Mouse (Mus musculus) hindbrain, embryonic 11.5 days (tissue): Measurements from ENCODE around the gene Zfp131. TPM values are rescaled to one million over a fixed set of nuclear protein-coding genes. Genes with fewer than 3 reads are reported as not detected.

Source experiments
- ATAC-seq: fragments of 200-750 bp; cut with Nextera tagmentation; 2 replicates; pipeline ENCODE4 v1.8.0; 2017; ENCODE audit warnings: mild to moderate bottlenecking, moderate TSS enrichment, moderate library complexity; ENCODE audit not compliant: low FRiP score
- DNase-seq: peaks from one replicate; pipeline ENCODE4 v3.0.0-alpha.2; 2015; ENCODE audit warnings: low spot score
- H3K27ac ChIP-seq: fragments of 300-500 bp; sonication (generic); 2 replicates; pipeline ENCODE4 v1.5.1; 2014; ENCODE audit warnings: mild to moderate bottlenecking, low read depth, low read length
- H3K27me3 ChIP-seq: fragments of 300-500 bp; sonication (generic); 2 replicates; pipeline ENCODE4 v1.6.1; 2014; ENCODE audit warnings: mild to moderate bottlenecking, low read length, moderate library complexity, mixed read lengths; ENCODE audit not compliant: control insufficient read depth, insufficient read depth
- H3K36me3 ChIP-seq: fragments of 300-500 bp; sonication (generic); 2 replicates; pipeline ENCODE4 v1.6.1; 2014; ENCODE audit warnings: mild to moderate bottlenecking, low read length, moderate library complexity, mixed read lengths; ENCODE audit not compliant: control insufficient read depth, insufficient read depth
- H3K4me1 ChIP-seq: fragments of 300-500 bp; sonication (generic); replicated peaks from 2 replicates; pipeline ENCODE4 v1.6.1; 2014; ENCODE audit warnings: low read length, mixed read lengths; ENCODE audit not compliant: control insufficient read depth, insufficient read depth
- H3K4me2 ChIP-seq: fragments of 300-500 bp; sonication (generic); replicated peaks from 2 replicates; pipeline ENCODE4 v1.6.1; 2014; ENCODE audit warnings: mild to moderate bottlenecking, low read depth, low read length
- H3K4me3 ChIP-seq: fragments of 300-500 bp; sonication (generic); 2 replicates; pipeline ENCODE4 v1.5.1; 2014; ENCODE audit warnings: low read depth, low read length
- H3K9ac ChIP-seq: fragments of 300-500 bp; sonication (generic); 2 replicates; pipeline ENCODE4 v1.6.1; 2014; ENCODE audit warnings: low read depth, low read length
- H3K9me3 ChIP-seq: fragments of 300-500 bp; sonication (generic); 2 replicates; pipeline ENCODE4 v1.6.1; 2016; ENCODE audit warnings: low read length; ENCODE audit not compliant: control insufficient read depth
- WGBS: fragments of 180-500 bp; shearing (Covaris S2); extraction: QIAGEN DNeasy Blood & Tissue Kit; methylation state at CpG from one replicate; pipeline ENCODE4 v1.1.7; 2014; 5-methylcytosine and 5-hydroxymethylcytosine counted together
- polyA plus RNA-seq: library from polyadenylated mRNA; unstranded; fragments of >200 nt; fragmentation: Nextera tagmentation; extraction: Ambion mirVana; gene quantifications from 2 replicates; pipeline ENCODE4 v1.2.1, GENCODE M21; 2014

The Zfp131 gene
- polyA plus RNA-seq, 1 experiment from 2014 or later, result 45.9 TPM

DNA sequence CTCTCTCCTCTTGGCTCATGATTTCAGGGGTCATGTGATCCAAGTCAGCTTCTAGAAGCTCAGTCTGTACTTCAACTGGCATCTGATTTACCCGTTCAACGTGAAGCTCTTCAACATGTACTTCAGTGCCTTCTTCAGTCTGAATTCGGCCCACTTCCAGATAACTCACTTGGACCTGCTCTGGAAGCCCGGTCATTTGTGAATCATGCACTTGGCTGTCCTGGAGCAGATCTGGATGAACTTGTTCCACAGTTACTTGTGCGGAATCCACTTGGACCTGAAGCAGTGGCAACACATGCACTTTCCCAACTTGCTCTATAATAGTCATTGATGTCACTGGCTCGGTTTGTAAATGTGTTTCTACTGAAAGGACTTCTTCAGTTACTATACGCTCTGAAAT is 24.2 kb downstream of the Zfp131 start:
- Histone ChIP-seq H3K27me3 (no peaks in the 10 kb centered on the region), H3K9ac (no peak overlapping the region), H3K36me3 (peaks cover 12% of the 10 kb centered on the region), H3K27ac (no peak overlapping the region), H3K9me3 (no peaks in the 10 kb centered on the region), H3K4me3 (no peak overlapping the region), H3K4me2 (no peak overlapping the region), H3K4me1 (no peaks in the 10 kb centered on the region)
- 92% methylated on average over 7 of the region's 7 CpGs for WGBS
- ATAC-seq (no peak), DNase-seq (no peak)

DNA sequence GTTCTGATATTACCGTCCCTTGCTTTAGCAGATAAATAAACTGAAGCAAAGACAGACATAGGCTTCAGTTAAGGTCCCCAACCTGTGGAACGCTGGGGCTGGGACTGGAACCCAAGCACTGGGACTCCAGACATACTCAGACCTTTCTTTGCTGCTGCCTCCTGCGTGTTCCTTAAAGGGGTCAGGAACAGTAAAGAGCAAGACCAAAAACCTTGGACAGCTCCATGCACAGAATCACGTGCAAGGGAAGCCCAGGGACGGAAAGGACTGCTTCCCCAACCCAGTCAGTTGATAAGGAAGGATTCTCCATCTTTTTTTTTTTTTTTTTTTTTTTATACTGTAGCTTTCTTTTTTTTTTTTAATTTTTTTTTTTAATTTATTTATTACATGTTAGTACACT is 33.9 kb downstream of the Zfp131 start:
- Histone ChIP-seq H3K4me1 (no peaks in the 10 kb centered on the region; the same call in 1 of the 2 replicates), H3K4me2 (no peak overlapping the region)

DNA sequence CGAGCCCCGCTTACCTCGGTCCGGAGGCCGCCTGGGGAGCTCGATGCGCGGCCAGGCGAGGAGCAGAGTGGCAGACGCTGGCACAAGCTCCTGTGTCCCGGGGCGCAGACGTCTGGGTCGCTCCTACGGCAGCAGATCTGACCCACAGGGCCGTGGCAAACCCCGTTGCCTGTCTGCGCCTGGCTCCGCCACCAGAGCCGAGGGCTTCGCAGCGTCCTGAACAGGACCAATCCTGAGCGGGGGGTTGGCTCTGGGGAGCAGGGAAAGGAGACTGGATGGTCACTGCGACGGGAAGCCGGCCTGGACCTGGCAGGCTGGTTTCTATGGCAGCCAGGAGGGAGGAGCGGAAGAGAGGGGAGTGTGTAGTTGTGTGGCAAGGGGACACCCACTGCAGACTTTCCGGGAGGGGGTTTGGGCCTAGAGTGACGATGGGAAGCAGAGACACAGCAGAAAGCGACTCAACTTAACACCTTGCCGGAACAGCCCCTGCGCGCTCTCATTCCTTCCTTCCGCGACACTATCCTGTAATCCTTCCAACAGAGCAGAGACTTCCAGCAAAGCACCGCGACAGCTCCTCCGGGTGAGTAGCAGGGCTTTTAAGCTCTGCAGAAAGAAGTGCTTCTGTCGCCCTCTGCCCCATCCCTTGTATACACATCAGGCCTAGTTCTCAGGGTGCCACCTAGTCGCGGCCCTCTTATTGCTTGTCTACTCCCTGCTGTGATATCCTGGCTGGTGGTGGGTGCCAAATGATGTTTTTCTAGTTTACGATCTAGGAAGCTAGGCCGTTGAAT is 34.8 kb downstream of the Zfp131 start, which contains the start of gene Nim1k:
TSS of gene Nim1k (minus strand) at position 202 of the 791 bp plus-strand sequence.
- peak within 1 kb of the TSS; percentile 73 for H3K9ac ChIP-seq
- H3K9me3 ChIP-seq, result no peaks in the 10 kb centered on the region
- no peaks in the 10 kb centered on the region; the same call in 1 of the 2 replicates for H3K4me1 ChIP-seq
- DNase-seq, result peak; percentile 81
- H3K36me3 ChIP-seq, result no peaks in the 10 kb centered on the region
- peak; percentile 93 for ATAC-seq
- H3K27me3 ChIP-seq, result no peaks in the 10 kb centered on the region
- 0 out of 2 replicates have a peak within 1 kb of the TSS, but pooled peaks have one; percentile 47 for H3K27ac ChIP-seq
- peak within 1 kb of the TSS; percentile 95 for H3K4me2 ChIP-seq
- H3K4me3 ChIP-seq, result peak within 1 kb of the TSS; percentile 61
- 2% methylated on average over 43 of the region's 43 CpGs for WGBS

More for the DNA sequence above, 33.9 kb downstream of the Zfp131 start:
- Histone ChIP-seq H3K36me3 (no peaks in the 10 kb centered on the region), H3K4me3 (no peak overlapping the region), H3K27ac (no peak overlapping the region), H3K27me3 (no peaks in the 10 kb centered on the region), H3K9ac (no peak overlapping the region), H3K9me3 (no peaks in the 10 kb centered on the region)
- no peak for ATAC-seq
- WGBS, result 32% methylated on average over 5 of the region's 5 CpGs
- DNase-seq, result no peak

DNA sequence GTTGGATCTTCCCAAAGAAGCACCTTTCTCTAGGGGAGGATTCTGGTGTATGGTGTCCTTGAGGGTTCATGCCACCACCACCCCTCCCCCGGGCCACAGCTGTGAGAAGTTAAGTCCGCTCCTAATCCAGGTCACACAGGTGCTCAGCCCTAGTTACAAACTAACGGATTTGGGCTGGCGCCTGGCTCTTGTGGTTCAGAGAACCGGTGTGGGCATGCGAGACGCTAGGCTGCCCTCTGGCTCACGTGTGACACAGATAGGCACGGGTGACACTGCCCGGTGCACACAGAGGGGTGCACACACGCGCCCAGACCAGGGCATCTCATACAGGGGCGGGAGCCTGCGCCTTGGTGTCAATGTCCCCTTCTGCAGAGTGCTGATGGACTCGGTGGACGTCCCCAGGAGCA is 35.5 kb downstream of the Zfp131 start:
- DNase-seq (peak; percentile 35), ATAC-seq (peak; percentile 77)
- Histone ChIP-seq H3K4me3 (peak overlapping the region; percentile 61), H3K4me1 (no peaks in the 10 kb centered on the region; the same call in 1 of the 2 replicates), H3K27ac (no peak overlapping the region), H3K36me3 (no peaks in the 10 kb centered on the region), H3K27me3 (no peaks in the 10 kb centered on the region), H3K4me2 (peak overlapping the region; percentile 95), H3K9ac (peak overlapping the region; percentile 73), H3K9me3 (no peaks in the 10 kb centered on the region)
- WGBS, result 2% methylated on average over 16 of the region's 16 CpGs

DNA sequence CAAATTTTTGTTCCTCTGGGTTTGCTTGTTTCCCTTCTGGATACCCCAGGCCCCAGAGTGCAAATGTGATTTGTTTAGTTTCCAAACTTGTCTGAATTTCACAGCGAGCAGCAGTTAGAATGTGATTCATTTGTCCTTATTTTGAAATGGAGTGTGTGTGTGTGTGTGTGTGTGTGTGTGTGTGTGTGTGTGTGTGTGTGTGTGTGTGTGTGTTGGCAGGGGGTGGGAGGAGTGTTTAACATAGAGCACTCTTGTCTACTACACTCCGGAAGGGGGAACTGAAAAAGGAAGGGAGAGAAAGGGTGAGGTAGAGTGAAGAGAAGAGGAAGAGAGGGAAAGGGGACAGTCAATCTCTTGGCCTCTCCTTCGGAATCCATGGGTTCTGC is 36.1 kb downstream of the Zfp131 start:
- DNase-seq (no peak), ATAC-seq (no peak)
- H3K27me3 ChIP-seq, result no peaks in the 10 kb centered on the region
- no peak overlapping the region for H3K27ac ChIP-seq
- H3K9ac ChIP-seq, result no peak overlapping the region
- H3K36me3 ChIP-seq, result no peaks in the 10 kb centered on the region
- no peaks in the 10 kb centered on the region for H3K9me3 ChIP-seq
- H3K4me1 ChIP-seq, result no peaks in the 10 kb centered on the region; the same call in 1 of the 2 replicates
- H3K4me3 ChIP-seq, result 0 out of 2 replicates have a peak overlapping the region, but pooled peaks have one; percentile 61
- peak overlapping the region; percentile 95 for H3K4me2 ChIP-seq
- 23% methylated on average over 3 of the region's 3 CpGs for WGBS

DNA sequence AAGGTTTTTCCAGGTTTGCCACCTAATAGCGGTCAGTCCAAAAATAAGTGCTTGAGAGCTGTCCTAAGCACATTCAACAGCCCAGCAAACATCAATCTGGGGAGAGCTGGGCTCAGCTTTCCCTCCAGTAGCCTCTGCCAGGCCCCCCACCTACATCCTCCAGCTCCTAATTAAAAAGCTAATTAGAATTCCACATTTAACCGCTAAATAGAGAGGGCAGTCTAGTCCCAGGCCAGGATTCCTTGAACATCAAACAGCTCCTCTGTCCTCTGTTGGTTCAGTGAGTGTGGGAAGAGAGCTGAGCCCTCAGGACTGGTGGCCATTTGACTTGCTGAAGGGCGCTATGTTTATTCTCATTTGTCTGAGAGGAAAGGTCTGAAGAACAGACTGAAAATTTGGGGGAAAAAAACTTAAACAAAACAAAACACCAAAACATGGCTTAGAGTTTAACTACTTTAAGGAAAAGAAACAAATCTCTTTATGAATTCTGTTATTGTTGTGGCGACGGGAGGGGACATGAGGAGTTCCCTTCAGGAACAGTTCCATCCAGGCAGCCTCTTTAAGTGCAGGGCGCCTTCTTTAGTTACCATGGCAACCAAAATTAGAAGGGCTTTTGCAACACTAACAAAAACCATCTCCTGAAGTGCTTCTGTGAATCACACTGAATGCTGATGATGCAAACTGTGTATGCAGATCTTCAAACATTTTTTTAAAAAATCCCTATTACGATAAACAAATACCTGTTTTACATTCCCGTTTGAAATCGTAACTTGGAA is 36.6 kb downstream of the Zfp131 start:
- 53% methylated on average over 9 of the region's 9 CpGs for WGBS

DNA sequence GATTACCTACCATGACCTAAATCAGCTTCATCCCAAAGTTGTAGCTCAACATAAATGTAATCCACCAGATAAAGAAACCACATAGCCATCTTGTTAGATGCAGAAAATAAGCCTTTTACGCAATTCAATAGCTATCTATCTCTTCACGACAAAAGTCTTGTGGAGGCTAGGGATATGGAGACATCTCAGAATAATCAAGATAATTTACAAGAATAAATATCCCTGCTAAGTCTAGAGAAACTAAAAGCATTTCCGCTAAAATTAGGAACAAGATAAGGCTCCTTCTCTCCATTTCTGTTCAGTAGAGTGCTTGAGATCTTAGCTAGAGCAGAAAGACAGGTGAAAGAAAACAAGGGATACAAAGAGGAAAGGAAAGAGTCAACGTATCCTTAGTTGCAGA is 43.8 kb downstream of the Zfp131 start:
- Histone ChIP-seq H3K4me1 (no peaks in the 10 kb centered on the region), H3K36me3 (no peaks in the 10 kb centered on the region), H3K4me3 (no peak overlapping the region), H3K9me3 (no peaks in the 10 kb centered on the region), H3K27me3 (no peaks in the 10 kb centered on the region), H3K9ac (no peak overlapping the region), H3K4me2 (no peak overlapping the region), H3K27ac (no peak overlapping the region)
- ATAC-seq (no peak), DNase-seq (no peak)
- 86% methylated on average over 4 of the region's 4 CpGs for WGBS

More for the DNA sequence above, 36.6 kb downstream of the Zfp131 start:
- no peak for ATAC-seq
- H3K27me3 ChIP-seq, result no peaks in the 10 kb centered on the region
- no peak overlapping the region for H3K4me2 ChIP-seq
- no peak overlapping the region for H3K9ac ChIP-seq
- no peaks in the 10 kb centered on the region for H3K9me3 ChIP-seq
- H3K27ac ChIP-seq, result no peak overlapping the region
- H3K4me1 ChIP-seq, result no peaks in the 10 kb centered on the region; the same call in 1 of the 2 replicates
- H3K36me3 ChIP-seq, result no peaks in the 10 kb centered on the region
- no peak for DNase-seq
- no peak overlapping the region for H3K4me3 ChIP-seq

DNA sequence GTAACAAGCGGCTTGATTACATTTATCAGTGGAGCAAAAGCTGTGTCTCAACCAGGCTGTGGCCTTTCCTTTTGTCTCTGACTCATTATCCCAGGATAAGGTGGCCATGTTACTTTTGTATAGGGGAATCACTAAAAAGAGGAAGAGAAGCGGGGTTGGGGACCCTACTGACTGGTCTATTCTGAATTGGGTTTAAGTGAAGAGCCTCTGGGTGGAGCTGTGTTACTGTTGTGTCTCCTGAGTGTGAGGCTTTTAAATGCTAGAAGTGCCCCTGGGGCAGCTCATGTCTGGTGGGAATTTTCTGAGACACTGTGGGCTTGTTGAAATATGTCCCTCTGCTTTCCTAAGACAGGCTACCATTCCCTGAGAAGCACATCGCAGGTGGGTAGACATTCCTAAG is 47.2 kb downstream of the Zfp131 start:
- Histone ChIP-seq H3K4me2 (no peak overlapping the region), H3K9ac (no peak overlapping the region), H3K27ac (no peak overlapping the region), H3K4me3 (no peak overlapping the region), H3K9me3 (no peaks in the 10 kb centered on the region), H3K36me3 (no peaks in the 10 kb centered on the region), H3K27me3 (no peaks in the 10 kb centered on the region), H3K4me1 (0 out of 2 replicates have a peak, but pooled peaks cover 4% of the 10 kb centered on the region)
- WGBS, result 71% methylated on average over 3 of the region's 3 CpGs
- ATAC-seq (no peak), DNase-seq (no peak)
